Mouse (Mus musculus) monocyte, adult 5-6 weeks (primary cell): ENCODE measurements at regions not wholly inside any gene's neighbourhood (a gene's known extent, or its start where the extent isn't known, plus 50 kb on each side); places are given as distances from the start of the nearest gene placed in this dataset.
A peak's percentile ranks its signal among the peaks of the same experiment; 100 is the strongest.
"Not testable (repeated sequence)": the region's sequence is repeated elsewhere in the genome, so short reads cannot be mapped to it uniquely, and the experiment has no call there.

ENCODE experiments used
- ATAC-seq: fragments of 153-309, 156-312 bp; replicated peaks from 2 replicates; pipeline ENCODE4 v1.8.0; 2017; ENCODE audit warnings: mild to moderate bottlenecking; ENCODE audit not compliant: low TSS enrichment, insufficient number of reproducible peaks, severe bottlenecking, poor library complexity, low FRiP score

- no peak for ATAC-seq
Measured at GRCm38 (mm10) chr17:79977154-79977571, 81.2 kb upstream of the Atl2 start.

- ATAC-seq: no peak
Measured at GRCm38 (mm10) chr17:79976518-79977100, 80.7 kb upstream of the Atl2 start.

GRCm38 (mm10) chr17:79975997-79976443 is 80.1 kb upstream of the Atl2 start:
- peak; percentile 54 for ATAC-seq

GRCm38 (mm10) chr17:79975150-79975757 is 79.3 kb upstream of the Atl2 start:
- not testable (repeated sequence) for ATAC-seq

- ATAC-seq: no peak
Measured at GRCm38 (mm10) chr17:79971721-79972336, 75.9 kb upstream of the Atl2 start.

- no peak for ATAC-seq
Measured at GRCm38 (mm10) chr17:79969500-79969972, 73.6 kb upstream of the Atl2 start.

- no peak for ATAC-seq
Measured at GRCm38 (mm10) chr17:79968819-79969218, 72.9 kb upstream of the Atl2 start.

- no peak for ATAC-seq
Measured at GRCm38 (mm10) chr17:79966981-79967380, 71.1 kb upstream of the Atl2 start.

- ATAC-seq: no peak
Measured at GRCm38 (mm10) chr17:79965625-79966024, 69.7 kb upstream of the Atl2 start.

- ATAC-seq: no peak
Measured at GRCm38 (mm10) chr17:79964850-79965249, 68.9 kb upstream of the Atl2 start.

GRCm38 (mm10) chr17:79963330-79963729 is 67.4 kb upstream of the Atl2 start:
- no peak for ATAC-seq

GRCm38 (mm10) chr17:79961391-79961790 is 65.5 kb upstream of the Atl2 start:
- no peak for ATAC-seq

GRCm38 (mm10) chr17:79960688-79961087 is 64.8 kb upstream of the Atl2 start:
- no peak for ATAC-seq

- ATAC-seq: 0 out of 2 replicates have a peak, but pooled peaks have one; percentile 37
Measured at GRCm38 (mm10) chr17:79955267-79955666, 59.3 kb upstream of the Atl2 start.

GRCm38 (mm10) chr17:79954624-79955244 is 58.8 kb upstream of the Atl2 start:
- peak; percentile 36; the same call in 1 of the 2 replicates for ATAC-seq

GRCm38 (mm10) chr17:79948591-79949475 is 52.9 kb upstream of the Atl2 start:
- no peak for ATAC-seq
